Mouse (Mus musculus): ENCODE measurements around the gene Shisa2. TPM values are rescaled to one million over a fixed set of nuclear protein-coding genes. Genes with fewer than 3 reads are reported as not detected.

The Shisa2 gene
- polyA plus RNA-seq, 1 experiment: 19.0 TPM

Other genes with a start within 250 kb of the Shisa2 start
- 0.34 and 0.48 TPM in 2 replicates for gene Phf11c, start 229.9 kb upstream of the Shisa2 start, polyA plus RNA-seq (2012; rRNA removed)
- 3.5 and 5.1 TPM in 2 replicates for gene Setdb2, start 184.4 kb upstream of the Shisa2 start, polyA plus RNA-seq (2012; rRNA removed)
- 16.8 and 17.7 TPM in 2 replicates for gene Cab39l, start 184.3 kb upstream of the Shisa2 start, polyA plus RNA-seq (2012; rRNA removed)
- 5.0 and 9.4 TPM in 2 replicates for gene Cdadc1, start 27.3 kb upstream of the Shisa2 start, polyA plus RNA-seq (2012; rRNA removed)

Data from gonadal fat pad, adult 2 months (tissue).